Mouse (Mus musculus) CH12F3 (cell line): ENCODE data around the gene Pnpla8.
"Not testable (repeated sequence)": the region's sequence is repeated elsewhere in the genome, so short reads cannot be mapped to it uniquely, and the experiment has no call there.

ENCODE experiments used
- in situ Hi-C: fragments of 300-500 bp; cut with MboI; formaldehyde crosslinking; loops from 2 replicates; pipeline ENCODE4 v1.14.3; 2020; ENCODE audit warnings: low sequenced_read_pairs

Pnpla8 gene

GRCm38 (mm10) chr12:44221070-44221469, at the start of gene Pnpla8:
Gene Pnpla8 (plus strand): TSS chr12:44221370.
- in situ Hi-C loops, result not testable (repeated sequence)

GRCm38 (mm10) chr12:44176331-44177037, 44.7 kb upstream of the Pnpla8 start:
- in situ Hi-C loops, result no loop called here

- in situ Hi-C loops, result no loop called here
Observed at GRCm38 (mm10) chr12:44177038-44177355, 44.2 kb upstream of the Pnpla8 start.

GRCm38 (mm10) chr12:44181081-44181982, 39.8 kb upstream of the Pnpla8 start:
- in situ Hi-C loops, result no loop called here

DNA sequence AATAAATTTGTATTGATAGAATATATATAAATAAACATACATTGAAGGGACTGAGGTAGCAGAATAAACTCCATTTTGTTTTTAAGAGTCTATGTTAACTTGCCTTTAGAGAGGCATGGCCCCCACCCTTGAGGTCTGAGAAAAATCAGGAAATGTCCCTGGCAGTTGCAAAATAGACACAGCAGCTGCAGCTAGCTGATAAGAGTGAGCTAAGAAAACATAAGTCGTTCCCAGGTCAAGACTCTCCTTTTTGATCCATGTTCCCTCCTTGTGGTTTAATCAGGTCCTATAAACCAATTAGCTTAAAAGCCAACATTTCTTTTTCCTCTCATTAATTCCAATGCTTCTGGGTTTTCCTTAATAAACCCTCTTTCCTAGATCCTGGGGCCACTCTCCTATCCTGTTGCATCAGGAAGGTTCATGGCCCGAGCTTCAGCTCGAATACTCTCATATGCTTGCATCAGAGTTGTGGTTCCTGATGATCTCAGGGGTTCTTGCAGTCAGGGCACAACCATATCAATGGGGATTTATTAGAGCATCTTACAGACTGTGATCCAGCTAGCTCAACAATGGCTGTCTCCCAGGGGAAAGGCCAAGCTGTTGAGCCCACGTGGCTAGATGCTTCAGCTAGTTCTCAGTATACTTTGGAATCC, 23.2 kb upstream of the Pnpla8 start:
- in situ Hi-C loops, result no loop called here

DNA sequence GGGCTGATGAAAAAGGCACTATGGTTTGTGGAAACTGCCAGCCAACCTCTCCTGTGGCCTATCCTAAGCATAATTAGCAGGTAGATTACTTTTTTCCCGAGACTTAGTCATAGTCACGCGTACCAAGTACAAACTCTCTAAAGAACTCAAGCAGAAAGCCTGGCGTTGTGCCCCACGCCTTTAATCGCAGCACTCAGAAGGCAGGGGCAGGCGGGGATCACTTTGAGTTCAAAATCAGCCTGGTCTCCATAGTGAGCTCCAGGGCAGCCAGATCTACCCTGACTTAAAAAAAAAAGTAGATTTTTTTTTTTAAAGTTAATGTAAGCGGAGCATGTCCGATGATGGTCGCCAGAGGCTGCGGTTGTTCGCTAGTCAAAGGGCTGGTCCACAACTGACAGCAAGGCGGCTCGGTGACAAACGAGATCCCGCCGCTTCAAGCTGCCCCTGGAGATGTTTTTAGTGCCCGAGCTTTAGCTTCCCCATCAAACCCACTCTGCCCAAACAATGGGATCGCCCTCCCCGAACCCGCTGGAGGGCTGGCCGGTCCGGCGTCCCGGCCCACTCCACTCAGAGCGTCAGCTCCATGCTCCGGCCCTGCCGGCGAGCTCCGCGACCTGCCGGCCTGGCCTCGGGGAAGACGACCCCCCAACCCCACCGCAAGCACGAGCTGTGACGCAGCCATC, 11.9 kb upstream of the Pnpla8 start:
- in situ Hi-C loops, result no loop called here

GRCm38 (mm10) chr12:44209824-44210752, 11.1 kb upstream of the Pnpla8 start, which contains the start of gene Dnajb9:
Gene Dnajb9 (minus strand): TSS chr12:44210326.
- in situ Hi-C loops, result loop anchor here (10.0 kb wide), 1 partner anchor 65 kb away; no protein-coding TSS in a partner anchor

DNA sequence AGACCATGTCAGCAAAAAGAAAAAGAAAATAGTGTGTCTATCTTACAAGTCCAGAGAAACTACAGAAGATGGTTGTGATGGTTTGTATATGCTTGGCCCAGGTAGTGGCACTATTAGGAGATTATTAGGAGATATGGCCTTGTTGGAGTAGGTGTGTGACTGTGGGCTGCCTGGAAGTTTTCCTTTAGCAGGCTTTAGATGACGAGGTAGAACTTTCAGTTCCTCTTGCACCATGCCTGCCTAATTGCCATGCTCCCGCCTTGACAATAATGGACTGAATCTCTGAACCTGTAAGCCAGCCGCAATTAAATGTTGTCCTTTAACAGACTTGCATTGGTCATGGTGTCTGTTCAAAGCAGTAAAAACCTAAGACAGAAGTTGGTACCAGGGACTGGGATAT, 9.6 kb upstream of the Pnpla8 start:
- in situ Hi-C loops, result loop anchor here (10.0 kb wide), 1 partner anchor 63 kb away; no protein-coding TSS in a partner anchor

DNA sequence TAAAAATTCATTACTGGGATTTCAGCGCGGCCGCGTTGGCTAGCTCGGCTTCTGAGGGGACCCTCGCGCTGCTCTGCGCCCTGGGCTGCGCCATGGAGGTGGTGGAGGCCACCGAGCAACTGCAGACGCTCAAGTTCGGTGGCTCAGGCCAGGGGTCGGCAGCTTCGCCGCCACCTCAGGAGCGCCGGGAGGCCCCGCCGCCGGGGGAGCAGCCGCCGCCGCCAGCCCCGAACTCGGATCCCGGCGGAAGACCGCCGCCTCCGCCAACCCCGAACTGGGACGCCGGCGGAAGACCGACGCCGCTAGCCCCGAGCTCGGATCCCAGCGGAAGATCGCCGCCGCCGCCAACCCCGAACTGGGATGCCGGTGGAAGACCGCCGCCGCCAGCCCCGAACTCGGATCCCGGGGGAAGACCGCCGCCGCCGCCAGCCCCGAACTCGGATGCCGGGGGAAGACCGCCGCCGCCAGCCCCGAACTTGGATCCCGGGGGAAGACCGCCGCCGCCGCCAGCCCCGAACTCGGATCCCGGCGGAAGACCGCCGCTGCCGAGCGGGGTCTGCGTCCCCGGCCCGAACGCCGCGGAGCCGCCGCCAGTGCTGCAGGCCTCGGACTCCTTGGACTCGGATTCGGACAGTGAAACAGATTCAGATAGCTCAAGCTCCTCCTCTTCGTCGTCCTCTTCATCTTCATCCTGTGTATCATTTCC, 634 bp downstream of the Pnpla8 start:
- in situ Hi-C loops, result no loop called here

DNA sequence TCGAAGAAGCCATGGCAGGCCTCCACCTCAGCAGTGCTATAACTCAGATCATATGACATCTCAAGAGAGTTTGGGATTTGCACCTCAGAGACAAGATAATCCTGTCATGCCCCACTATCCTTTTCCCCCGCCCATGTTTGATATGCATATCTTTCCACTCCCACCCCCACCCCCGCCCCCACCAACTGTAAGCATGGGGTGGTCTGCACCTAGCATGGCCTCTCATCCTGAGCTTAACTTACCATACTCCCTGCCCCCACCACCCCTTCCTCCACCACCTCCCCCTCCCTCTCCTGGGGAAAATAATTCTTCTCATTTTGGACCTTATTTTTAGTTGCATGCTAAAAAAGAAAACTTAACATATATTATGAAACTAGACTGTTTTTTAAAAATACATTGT, 1.9 kb downstream of the Pnpla8 start:
- in situ Hi-C loops, result no loop called here

- in situ Hi-C loops, result no loop called here
Observed at GRCm38 (mm10) chr12:44224650-44225049, 3.5 kb downstream of the Pnpla8 start.

DNA sequence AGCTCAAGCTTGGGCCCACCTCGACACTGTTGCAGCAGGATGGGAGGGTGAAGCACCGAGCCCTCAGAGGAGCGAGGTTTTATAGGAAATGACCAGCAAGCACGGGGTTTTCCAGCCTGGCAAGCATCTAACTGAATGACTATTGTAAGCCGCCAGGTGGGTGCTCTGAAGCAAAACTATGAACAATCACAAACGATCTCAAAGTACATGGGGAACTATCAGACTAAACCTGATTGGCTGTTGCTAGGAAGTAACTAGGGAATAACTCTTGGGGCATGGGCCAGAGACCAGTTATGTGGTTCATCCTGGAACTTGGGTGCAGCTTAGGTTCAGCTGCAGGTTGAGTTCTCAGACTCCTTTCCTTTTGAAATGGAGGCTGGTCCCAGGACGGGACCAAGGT, 19.9 kb downstream of the Pnpla8 start:
- in situ Hi-C loops, result no loop called here

DNA sequence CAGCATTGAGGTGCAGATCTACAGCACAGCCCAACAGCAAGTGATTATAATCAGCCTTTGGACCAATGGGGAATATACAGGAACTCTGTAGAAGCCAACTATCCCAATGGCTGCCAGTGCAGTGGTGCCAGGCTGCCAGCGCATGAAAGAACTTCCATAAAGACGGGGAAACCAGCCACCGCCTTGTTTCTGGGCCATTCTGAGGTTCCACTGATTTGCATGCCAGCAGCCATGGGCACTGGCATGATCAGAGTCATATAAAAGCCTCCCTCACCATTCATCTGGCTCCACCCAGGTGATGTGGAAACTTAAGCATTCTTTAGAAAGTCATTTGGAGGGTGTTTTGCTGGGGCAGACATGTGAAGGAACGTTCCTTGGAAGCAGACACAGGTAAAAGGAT, 21.2 kb downstream of the Pnpla8 start:
- in situ Hi-C loops, result no loop called here

DNA sequence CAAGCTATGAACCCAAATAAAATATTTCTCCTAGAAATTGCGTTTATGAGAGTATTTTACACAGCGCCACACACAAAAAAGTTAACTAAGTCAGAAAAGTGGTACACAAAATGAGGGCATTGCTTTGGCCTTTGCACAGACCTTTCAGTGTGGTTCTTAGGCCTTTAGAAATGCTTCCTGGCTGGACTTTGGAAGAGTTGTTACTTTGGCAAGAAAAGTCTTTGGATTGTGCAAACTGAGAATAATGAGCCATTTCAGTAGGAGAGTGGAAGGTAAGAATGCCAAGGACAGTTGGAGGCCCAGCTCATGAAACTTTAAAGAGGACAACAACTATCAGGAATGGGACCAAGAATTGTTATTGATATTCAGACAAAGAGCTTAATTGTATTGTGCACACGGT, 24.6 kb downstream of the Pnpla8 start:
- in situ Hi-C loops, result no loop called here

DNA sequence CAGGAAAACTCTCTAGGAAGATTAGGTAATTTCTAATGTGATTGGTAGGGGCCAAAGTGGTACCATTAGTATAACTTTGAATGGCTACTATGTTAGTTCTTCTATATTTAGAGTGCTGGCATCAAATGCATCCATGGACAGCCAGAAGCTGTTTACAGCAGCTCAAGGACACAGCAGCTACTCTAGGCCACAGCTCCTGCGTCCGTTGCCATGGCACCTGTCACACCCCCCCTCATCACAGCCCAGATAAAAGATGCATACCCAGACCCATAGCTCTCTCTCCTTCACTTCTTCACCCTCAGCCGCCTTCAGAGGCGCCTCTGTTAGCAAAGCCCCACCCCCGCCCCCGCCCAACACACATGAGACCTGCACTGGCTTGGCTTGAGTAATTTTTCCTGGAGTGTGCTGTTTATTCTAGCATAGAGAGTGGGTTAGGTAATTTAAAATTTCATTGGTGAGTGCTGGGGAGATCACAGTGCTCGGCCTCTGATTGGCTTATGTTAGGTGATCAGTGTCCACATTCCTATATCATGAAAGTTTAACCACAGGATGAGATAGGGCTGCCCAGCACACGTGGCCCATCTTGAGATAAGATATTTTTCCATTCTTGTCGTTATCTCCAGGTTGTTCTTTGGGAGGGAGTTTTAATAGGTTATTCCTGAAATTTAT, 27.3 kb downstream of the Pnpla8 start:
- in situ Hi-C loops, result no loop called here

GRCm38 (mm10) chr12:44262612-44263011, 41.4 kb downstream of the Pnpla8 start:
- in situ Hi-C loops, result no loop called here

DNA sequence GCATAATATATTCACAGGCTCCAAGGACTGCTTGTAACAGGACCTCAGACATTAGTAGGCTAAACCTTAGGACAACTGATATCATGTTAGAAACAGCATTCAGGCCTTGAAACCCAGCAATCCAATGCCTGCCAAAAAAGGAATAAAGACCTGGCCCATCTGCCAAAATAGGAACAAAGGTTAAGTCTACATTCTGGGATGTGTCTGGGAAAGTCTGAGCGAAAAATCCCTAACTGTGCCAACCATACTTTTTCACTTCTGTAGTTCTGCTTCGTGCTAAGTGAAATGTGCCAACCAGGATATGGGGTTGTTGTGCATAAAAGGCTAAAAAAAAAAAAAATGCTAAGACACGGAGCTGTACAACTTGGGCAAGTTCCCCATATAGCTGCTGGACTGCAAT, 44.5 kb downstream of the Pnpla8 start:
- in situ Hi-C loops, result no loop called here

GRCm38 (mm10) chr12:44267196-44267595, 46.0 kb downstream of the Pnpla8 start:
- in situ Hi-C loops, result no loop called here
